Mouse (Mus musculus): ENCODE data around the gene Ugt1a10. TPM values are rescaled to one million over a fixed set of nuclear protein-coding genes. Genes with fewer than 3 reads are reported as not detected.
"Not testable (repeated sequence)": the region's sequence is repeated elsewhere in the genome, so short reads cannot be mapped to it uniquely, and the experiment has no call there.

The Ugt1a10 gene
- polyA plus RNA-seq, 1 experiment = not detected

DNA sequence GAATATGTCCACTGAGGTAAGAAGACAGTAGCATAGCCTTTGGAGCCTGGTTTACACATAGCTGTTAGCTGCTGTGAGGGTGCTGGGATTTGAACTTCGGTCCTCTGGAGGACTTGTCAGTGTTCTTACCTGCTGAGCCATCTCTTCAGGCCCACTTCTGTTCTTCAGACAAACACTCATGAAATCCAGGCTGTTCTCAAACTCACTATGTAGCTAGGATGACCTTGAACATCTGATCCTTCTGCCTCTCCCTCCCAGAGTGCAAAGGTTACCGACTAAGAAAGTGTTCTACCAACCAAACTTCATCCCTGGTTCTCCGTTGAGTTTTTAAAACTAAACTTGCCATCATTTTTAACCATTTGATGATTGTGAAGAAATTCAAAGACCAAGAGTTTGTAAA lies 82.1 kb downstream of the Ugt1a10 start:
- no peak for TF ChIP-seq POLR2A (IDR thresholded peaks at IDR 0.05; ENCODE audit: borderline replicate concordance, extremely low read depth, insufficient read depth, insufficient read length, poor library complexity, severe bottlenecking)
- TF ChIP-seq CTCF (IDR thresholded peaks at IDR 0.05; ENCODE audit: borderline replicate concordance, extremely low read depth, insufficient read depth, insufficient read length) = no peak
- DNase-seq (ENCODE audit: low read depth) = no peak

DNA sequence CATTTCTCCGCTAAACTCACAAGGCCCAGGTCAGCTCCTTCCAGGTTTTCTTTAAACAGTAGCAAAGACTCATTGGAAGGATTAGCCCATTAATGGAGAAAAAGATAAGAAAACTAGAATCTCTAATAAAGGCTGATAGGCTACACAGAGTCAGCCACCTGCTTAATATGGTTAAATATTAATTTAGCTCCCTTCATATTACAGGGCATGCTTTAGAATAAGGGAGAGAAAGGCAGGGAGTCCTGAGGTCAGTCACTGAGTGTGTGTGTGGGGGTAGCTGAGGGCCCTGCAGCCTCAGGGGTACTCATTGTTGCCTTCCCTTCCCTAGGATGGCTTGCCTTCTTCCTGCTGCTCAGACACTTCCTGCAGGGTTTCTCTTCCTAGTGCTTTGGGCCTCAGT lies 83.0 kb downstream of the Ugt1a10 start:
- TF ChIP-seq CTCF (IDR thresholded peaks at IDR 0.05; ENCODE audit: borderline replicate concordance, extremely low read depth, insufficient read depth, insufficient read length) (no peak), POLR2A (IDR thresholded peaks at IDR 0.05; ENCODE audit: borderline replicate concordance, extremely low read depth, insufficient read depth, insufficient read length, poor library complexity, severe bottlenecking) (no peak)
- no peak for DNase-seq (ENCODE audit: low read depth)

GRCm38 (mm10) chr1:88140492-88140891 lies 85.3 kb downstream of the Ugt1a10 start:
- not testable (repeated sequence) for DNase-seq (ENCODE audit: low read depth)

GRCm38 (mm10) chr1:88143966-88144675 lies 88.9 kb downstream of the Ugt1a10 start:
- peak; percentile 35; the same call in 1 of the 2 replicates for TF ChIP-seq CTCF (IDR thresholded peaks at IDR 0.05; ENCODE audit: borderline replicate concordance, extremely low read depth, insufficient read depth, insufficient read length)
- peak; percentile 7 for DNase-seq (ENCODE audit: low read depth)

- TF ChIP-seq CTCF (IDR thresholded peaks at IDR 0.05; ENCODE audit: borderline replicate concordance, extremely low read depth, insufficient read depth, insufficient read length) = peak; percentile 21; the same call in 1 of the 2 replicates
Measured at GRCm38 (mm10) chr1:88145278-88145677, 90.1 kb downstream of the Ugt1a10 start.

DNA sequence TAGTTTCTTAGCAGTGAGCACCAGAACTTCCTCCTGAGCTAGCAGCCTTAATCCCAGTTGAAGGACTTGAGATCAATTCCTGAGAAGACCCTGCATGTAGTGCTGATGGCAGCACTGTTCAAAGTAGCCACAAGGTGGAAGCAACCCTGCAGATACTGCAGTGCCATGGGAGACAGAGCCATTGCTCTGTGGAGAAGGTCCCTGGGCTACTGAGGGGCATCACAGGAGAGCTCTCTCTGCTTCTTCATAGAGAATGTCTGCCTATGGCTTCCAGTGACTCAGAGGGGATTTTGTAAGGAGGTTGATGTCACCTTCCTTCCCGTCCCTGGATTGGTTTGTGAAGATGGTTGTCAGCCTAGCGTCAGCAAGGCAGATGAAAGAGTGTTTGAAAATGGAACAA lies 94.9 kb downstream of the Ugt1a10 start:
- peak; percentile 3 for DNase-seq (ENCODE audit: low read depth)
- TF ChIP-seq CTCF (IDR thresholded peaks at IDR 0.05; ENCODE audit: borderline replicate concordance, extremely low read depth, insufficient read depth, insufficient read length) = peak; percentile 27; the same call in 1 of the 2 replicates

More at GRCm38 (mm10) chr1:88145278-88145677, 90.1 kb downstream of the Ugt1a10 start:
- peak; percentile 3 for DNase-seq (ENCODE audit: low read depth)

DNA sequence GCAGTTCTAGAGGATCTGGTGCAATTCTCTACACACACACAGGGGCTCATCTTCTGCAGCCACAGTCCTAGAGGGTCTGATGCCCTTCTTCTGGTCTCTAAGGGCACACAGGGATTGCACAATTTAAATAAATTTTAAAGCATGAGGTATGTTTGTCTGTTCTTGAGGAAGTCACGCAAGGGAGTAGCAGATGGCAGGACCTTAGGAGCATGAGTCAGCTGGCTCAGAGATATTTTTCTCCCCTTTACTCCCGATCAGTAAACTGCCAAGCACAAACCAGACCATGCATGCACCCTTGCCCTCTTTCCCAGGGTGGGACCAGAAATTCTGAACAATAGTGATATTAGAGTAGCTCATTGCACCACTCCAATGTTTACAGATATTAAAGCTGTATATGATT lies 103.2 kb downstream of the Ugt1a10 start:
- DNase-seq (ENCODE audit: low read depth) = no peak
- TF ChIP-seq POLR2A (IDR thresholded peaks at IDR 0.05; ENCODE audit: borderline replicate concordance, extremely low read depth, insufficient read depth, insufficient read length, poor library complexity, severe bottlenecking) (no peak), CTCF (IDR thresholded peaks at IDR 0.05; ENCODE audit: borderline replicate concordance, extremely low read depth, insufficient read depth, insufficient read length) (no peak)

- no peak for DNase-seq (ENCODE audit: low read depth)
- TF ChIP-seq POLR2A (IDR thresholded peaks at IDR 0.05; ENCODE audit: borderline replicate concordance, extremely low read depth, insufficient read depth, insufficient read length, poor library complexity, severe bottlenecking) = no peak
- no peak for TF ChIP-seq CTCF (IDR thresholded peaks at IDR 0.05; ENCODE audit: borderline replicate concordance, extremely low read depth, insufficient read depth, insufficient read length)
Measured at GRCm38 (mm10) chr1:88165711-88166110, 110.5 kb downstream of the Ugt1a10 start, which contains the start of gene Ugt1a5. Ugt1a5 (plus strand) TSS chr1:88166012.

- DNase-seq (ENCODE audit: low read depth) = not testable (repeated sequence)
Measured at GRCm38 (mm10) chr1:88172190-88172589, 117.0 kb downstream of the Ugt1a10 start.

DNA sequence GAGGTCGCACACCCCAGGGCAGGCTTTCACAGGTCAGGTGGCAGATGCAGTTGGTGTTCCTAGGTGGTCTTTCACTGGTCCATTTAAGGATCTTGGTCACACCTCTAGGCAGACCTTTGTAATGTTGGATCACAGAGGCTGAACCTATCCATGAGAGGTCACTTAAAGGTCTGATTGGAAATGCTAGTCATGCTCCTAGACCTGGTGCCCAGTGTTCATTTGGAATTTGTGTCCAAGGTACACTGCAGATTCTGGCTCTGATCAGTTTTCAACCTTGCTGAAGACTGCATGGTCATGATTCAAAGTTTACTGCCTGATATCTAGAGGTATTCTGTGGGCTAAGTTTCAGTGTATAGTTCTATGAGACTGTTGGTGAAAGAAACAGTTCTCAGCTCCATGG lies 124.5 kb downstream of the Ugt1a10 start:
- DNase-seq (ENCODE audit: low read depth) = no peak
- TF ChIP-seq POLR2A (IDR thresholded peaks at IDR 0.05; ENCODE audit: borderline replicate concordance, extremely low read depth, insufficient read depth, insufficient read length, poor library complexity, severe bottlenecking) = no peak

DNA sequence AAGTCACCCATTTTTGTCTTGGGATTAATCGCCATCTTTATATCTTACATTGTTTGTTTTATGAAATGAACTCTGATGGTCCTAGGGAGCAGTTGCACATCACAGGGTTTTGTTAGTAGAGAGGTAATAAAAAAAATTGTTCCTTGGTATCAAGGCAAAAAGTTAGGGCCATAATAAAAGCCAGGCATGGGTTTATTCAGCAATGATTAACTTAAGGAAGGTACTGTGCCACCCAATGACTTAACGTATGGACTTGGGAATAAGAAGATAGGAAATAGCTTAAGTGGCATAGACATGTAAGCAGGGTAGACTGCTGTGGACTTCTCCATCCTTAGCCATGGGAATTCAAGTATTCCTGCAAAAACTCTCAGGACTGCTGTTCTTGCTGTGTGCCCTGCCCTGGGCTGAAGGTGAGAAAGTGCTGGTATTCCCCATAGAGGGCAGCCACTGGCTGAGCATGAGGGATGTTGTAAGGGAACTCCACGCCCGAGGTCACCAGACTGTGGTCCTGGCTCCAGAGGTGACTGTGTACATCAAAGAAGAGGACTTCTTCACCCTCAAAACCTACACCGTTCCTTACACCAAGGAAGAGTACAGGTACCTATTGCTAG lies 131.2 kb downstream of the Ugt1a10 start:
- no peak for DNase-seq (ENCODE audit: low read depth)
- TF ChIP-seq POLR2A (IDR thresholded peaks at IDR 0.05; ENCODE audit: borderline replicate concordance, extremely low read depth, insufficient read depth, insufficient read length, poor library complexity, severe bottlenecking) (no peak), CTCF (IDR thresholded peaks at IDR 0.05; ENCODE audit: borderline replicate concordance, extremely low read depth, insufficient read depth, insufficient read length) (no peak)

GRCm38 (mm10) chr1:88192136-88192535 lies 136.9 kb downstream of the Ugt1a10 start:
- no peak for TF ChIP-seq CTCF (IDR thresholded peaks at IDR 0.05; ENCODE audit: borderline replicate concordance, extremely low read depth, insufficient read depth, insufficient read length)
- no peak for TF ChIP-seq POLR2A (IDR thresholded peaks at IDR 0.05; ENCODE audit: borderline replicate concordance, extremely low read depth, insufficient read depth, insufficient read length, poor library complexity, severe bottlenecking)
- DNase-seq (ENCODE audit: low read depth) = no peak

GRCm38 (mm10) chr1:88195687-88196086 lies 140.5 kb downstream of the Ugt1a10 start:
- TF ChIP-seq CTCF (IDR thresholded peaks at IDR 0.05; ENCODE audit: borderline replicate concordance, extremely low read depth, insufficient read depth, insufficient read length) = no peak

More at GRCm38 (mm10) chr1:88195687-88196086, 140.5 kb downstream of the Ugt1a10 start:
- no peak for DNase-seq (ENCODE audit: low read depth)

All from brain, embryonic 14.5 days (tissue).